Mouse (Mus musculus): ENCODE data around the gene Camsap2.

Gene Camsap2

DNA sequence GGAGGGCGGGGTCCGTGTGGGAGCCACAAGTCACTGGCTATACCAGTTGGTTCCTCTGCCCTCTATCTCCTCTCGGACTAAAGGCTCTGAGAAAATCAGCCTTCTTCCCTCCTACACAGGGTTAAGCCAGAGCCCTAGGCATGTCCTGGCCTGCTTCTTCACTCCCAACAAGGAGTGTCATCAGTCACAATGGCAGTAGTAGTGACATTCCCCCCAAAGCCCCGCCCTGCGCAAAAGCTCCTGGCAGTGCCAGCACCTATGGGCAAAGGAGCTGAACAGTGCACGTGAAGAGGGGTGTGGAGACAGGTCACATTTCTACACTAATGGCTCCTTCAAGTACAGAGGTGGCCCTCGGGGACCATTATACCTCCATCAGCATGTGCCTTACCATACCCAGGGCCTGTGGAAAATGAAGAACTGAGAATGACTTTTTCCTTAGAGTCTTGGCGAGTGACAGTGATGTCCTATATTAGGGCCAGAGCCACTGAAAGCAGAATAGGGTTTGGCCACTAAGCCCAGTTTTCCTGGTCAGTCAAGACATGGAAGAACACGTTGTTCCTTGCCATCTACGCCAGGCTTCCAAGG is 122.1 kb downstream of the Camsap2 start:
- CTCF ChIA-PET, result no interaction called here

DNA sequence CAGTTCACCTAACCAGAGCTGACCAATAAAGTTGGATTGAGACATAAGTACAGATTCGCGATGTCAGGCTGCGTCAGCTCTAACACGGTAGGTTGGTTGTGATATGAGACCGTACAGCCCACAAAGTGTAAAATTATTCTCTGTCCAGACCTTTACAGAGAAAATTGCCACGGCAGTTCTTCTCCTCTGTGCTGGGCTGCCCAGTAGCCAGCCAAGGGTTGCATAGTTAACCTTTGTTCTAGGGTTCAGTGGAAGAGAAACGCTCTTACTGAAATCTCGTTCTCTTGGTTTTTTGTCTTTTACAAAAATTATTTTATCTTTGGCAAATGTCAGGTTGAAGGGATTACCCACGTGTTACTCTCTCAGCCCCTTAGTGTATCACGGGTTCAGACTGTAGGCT is 123.5 kb downstream of the Camsap2 start:
- CTCF ChIA-PET, result no interaction called here

DNA sequence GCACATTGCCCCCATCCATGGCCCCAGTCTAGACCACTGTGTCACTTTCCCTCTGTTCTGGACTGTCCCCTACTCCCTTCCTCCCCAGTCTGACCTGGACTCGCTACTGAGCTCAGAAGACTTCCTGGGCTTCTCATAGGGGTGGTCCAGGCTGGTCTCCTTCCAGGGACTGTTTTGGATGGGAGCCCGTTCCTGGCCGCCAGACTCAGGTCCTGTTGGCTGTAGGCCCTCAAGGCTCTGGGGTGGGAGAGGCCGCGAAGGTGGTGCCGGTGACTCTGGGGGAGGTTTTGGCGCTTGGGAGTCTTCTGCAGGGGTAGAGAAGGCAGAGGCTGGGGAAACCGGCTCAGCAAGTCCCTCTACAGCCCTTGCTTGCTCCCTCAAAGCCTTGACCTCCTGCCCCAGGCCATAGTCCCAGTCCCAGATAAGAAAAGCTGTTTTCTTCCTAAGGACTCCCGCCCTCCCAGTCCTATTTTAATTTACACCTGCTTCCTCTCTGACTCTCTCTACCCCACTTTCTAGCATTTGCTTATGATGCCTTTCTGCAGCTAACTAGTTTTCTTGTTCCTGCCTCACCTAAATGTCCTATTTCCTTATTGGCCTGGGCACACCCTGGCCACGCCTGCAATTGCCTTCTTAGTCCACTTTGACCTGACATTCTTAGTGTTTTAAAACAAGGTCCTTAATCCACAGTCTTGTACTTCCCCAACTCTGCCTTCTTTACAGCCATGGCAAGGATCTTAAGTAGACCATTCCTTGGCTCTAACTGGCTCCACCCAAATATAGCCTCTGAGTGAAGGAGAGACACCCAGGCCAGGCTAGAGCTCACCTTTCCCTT is 125.7 kb downstream of the Camsap2 start:
- CTCF ChIA-PET, result no interaction called here
